Mouse (Mus musculus) liver, embryonic 14.5 days (tissue): ENCODE results near the gene Fam214a.

ENCODE experiments used
- CTCF ChIP-seq: IDR thresholded peaks from 2 replicates; pipeline ENCODE4 v1.5.1; 2016; ENCODE audit warnings: antibody characterized with exemption, low read depth, control low read depth
- EP300 ChIP-seq: IDR thresholded peaks from 2 replicates; pipeline ENCODE4 v1.6.1; 2016; ENCODE audit warnings: antibody characterized with exemption, low read depth

DNA sequence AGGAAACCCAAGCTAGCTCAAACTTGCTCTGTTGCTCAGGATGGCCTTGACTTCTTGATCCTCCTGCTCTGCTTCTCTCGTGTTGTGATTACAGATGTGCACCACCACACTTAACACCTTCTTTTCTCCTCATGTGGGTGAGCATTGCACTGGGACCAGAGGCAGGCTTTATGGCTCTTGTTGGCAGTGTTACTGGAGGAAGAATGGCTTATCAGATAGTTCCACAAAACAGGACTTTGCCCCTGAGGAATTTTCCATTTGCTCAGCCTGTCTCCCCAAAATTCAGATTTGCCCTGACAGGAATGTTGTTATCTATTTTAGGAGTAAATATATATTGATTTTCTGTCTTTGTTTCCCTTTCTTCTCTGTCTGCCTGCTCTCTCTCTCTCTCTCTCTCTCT lies 82.0 kb downstream of the Fam214a start:
- TF ChIP-seq CTCF: no peak
- no peak for TF ChIP-seq EP300
